Mouse (Mus musculus): ENCODE results near the gene Anapc1.

Anapc1 gene

GRCm38 (mm10) chr2:128686921-128687557 lies at the start of gene Anapc1:
TSS of gene Anapc1 (minus strand) at chr2:128687391.
- DNase-seq (ENCODE audit: extremely low read depth, low read depth) = peak; percentile 86

- no peak for DNase-seq (ENCODE audit: extremely low read depth, low read depth)
These were observed 47.9 kb upstream of the Anapc1 start for GRCm38 (mm10) chr2:128735089-128735488.

- no peak for DNase-seq (ENCODE audit: extremely low read depth, low read depth)
These were observed 44.8 kb upstream of the Anapc1 start for GRCm38 (mm10) chr2:128731951-128732350.

DNA sequence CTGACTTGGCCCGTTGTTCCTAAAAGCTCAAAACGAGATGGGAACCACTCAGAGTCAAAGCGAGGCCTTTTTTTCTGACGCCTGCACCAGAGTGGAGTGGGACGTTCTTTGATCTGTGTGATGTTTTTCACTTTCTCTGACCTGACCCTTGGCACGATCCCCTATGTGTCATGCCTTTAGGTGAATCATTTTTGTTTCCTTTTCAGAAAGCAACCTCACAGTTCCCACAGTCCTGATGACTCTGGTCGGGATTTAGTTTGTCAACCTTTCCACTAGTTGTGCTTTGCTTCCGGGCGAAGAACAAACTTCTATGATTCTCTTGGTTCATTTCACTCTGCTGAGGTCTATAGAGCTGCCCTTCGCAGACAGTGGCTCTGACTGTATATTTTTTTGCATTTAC lies 44.3 kb upstream of the Anapc1 start:
- no peak for DNase-seq (ENCODE audit: extremely low read depth, low read depth)

DNA sequence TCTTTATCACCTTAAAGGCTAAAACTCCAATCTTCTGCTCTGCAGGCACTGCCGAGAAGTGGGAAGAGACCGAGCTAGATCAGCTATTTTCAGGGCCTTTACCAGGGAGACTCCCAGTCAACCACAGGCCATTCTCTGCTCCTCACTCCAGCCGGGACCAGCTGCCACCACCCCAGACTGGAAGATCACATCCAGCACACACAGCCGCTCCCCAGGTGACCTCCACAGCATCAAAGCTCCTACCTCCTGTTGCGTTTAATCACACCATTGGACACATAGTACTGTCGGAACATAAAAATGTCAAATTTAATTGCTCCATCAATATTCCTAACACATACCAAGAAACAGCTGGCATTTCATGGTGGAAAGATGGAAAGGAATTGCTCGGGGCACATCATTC lies 42.0 kb upstream of the Anapc1 start:
- DNase-seq (ENCODE audit: extremely low read depth, low read depth) = no peak

DNA sequence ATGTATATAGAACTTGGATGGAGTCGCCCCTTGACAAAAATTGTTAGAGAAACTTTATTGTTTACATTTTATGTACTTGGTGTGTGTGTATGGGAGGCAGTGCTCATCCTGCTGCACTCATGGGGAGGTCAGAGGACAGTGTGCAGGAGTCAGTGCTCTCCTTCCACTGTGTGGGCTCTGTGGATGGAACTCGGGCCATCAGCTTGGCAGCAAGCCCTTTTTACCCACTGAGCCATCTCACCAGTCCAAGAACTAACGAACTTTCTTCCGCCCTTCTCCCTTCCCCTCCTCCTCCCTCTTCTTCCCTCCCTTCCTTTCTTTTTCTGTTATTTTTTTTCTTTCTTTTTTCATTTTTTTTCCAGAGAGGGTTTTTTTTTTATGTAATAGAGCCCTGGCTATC lies 40.9 kb upstream of the Anapc1 start:
- no peak for DNase-seq (ENCODE audit: extremely low read depth, low read depth)

DNA sequence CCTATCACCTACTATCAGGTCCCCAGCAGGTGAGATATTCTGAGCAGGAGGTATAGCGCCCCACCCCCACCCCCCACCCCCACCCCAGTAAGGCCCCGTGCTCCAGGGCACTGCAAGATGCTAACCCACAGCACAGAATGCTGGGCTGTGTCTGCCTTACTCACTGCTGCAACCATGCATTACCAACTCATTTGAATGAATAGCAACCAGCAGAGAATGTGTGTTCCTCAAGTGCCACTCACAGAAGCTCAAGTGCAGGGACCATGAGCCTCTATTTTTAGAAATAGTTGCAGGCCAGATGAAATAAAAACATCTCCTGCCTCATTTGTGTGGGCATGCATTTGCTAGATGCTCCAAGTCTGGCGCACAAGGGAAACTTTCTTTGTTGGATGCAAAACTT lies 40.4 kb upstream of the Anapc1 start:
- DNase-seq (ENCODE audit: extremely low read depth, low read depth) = no peak

DNA sequence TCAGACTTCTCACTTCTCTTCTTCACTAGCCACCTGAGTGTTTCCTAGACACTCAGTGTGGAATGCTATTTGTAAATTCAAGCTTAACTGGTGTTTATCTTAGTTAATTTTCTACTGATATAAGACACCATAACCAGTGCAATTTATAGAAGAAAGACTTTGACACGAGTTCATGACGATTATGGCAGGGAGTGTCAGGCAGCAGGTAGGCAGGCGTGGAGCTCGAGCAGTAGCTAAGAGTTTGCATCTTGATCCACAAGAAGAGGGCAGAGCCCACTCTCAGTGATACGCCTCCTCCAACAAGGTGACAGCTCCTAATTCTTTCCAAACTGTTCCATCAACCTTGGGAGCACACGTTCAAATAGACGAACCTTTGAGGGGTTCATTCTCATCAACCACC lies 39.4 kb upstream of the Anapc1 start:
- DNase-seq (ENCODE audit: extremely low read depth, low read depth) = no peak

- no peak for DNase-seq (ENCODE audit: extremely low read depth, low read depth)
These were observed 38.9 kb upstream of the Anapc1 start for GRCm38 (mm10) chr2:128726067-128726466.

DNA sequence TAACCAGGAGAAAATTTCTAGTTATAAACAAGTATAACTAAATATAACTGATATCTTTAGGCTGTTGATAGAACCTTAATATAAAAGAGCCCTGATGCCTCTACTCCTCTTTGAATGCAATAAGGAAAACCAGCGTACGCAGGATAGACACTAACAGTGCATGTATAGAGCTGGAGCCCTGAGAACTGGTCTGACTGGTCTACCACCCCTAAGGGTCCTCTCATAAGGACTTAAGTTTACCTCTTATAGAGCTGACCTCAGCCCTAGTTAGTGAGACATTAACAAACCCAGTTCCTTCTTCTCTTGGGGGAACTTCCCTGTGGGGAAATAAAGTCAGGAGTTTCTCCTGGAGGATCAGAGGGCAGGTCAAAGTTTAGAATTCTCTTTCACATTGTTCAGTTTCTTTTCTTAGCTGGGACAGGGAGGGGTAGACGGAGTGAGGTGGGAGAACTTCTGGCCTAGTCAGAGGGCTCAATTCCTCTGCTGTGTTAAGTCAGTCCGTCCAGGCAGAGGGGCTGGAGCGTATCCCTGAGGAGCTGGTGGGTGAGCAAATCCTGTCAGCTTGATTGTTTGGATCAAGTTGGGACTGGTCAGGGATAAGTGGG lies 35.0 kb upstream of the Anapc1 start:
- DNase-seq (ENCODE audit: extremely low read depth, low read depth) = no peak

DNA sequence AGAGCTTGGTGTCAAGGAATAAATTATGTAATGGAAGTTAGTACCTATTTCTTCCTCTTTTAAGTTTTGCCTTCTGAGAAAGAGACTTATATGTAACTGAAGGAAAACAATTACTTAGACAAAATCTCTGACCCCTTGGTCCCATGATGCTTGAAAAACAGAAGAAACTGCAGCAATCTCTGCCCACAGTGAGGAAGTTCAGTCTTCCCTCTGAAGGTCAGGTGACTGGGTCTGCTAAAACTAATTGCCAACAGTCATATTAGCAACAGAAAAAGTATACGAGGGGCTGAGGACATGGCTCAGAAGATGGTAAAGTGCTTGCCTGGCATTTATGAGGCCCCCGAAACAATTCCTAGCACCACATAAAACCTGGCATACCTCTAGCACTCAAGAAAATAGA lies 32.2 kb upstream of the Anapc1 start:
- DNase-seq (ENCODE audit: extremely low read depth, low read depth) = no peak

DNA sequence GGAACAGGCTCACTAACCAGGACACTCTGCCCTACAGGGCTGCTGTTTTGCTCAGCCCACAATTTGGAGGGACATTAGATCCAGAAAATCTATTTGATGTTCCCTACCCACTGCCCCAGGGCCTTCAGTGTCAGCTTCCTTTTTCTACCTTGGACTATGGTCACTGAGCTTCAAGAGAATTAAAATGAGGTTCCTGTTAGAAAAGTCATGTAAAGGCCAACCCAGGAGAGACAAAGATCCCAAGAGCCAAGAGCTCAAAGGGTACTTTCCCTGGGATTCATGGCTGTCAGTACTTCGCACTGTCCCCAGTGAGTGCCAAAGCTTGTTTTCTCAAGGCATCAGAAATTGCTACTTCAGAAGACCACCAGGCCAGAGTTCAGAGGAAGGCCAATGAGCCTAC lies 28.8 kb upstream of the Anapc1 start:
- DNase-seq (ENCODE audit: extremely low read depth, low read depth) = no peak

DNA sequence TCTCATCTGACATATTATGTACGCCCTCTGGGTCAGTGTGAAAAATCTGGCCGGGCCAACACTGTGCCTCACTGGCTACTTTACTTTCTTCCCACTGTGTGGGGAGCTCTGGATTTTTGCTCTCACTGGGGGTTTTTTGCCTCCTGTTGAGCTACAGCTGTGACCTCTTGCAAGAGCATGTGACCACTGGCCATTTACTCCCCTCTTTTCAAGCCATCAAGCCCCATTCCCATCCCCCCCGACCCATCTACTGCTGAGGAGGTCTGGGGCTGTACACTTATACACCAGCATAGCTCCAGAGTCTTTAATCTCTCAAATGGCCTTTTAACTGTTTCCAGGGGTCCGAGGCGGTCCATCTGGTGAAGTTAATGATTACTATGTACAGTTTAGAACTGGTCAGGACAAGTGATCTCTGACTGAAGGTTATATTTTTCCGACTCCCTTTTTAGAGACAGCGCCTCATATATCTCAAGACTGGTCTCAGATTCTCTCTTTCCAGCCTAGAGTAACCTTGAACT lies 27.6 kb upstream of the Anapc1 start:
- DNase-seq (ENCODE audit: extremely low read depth, low read depth) = no peak

- DNase-seq (ENCODE audit: extremely low read depth, low read depth) = no peak
These were observed 26.4 kb upstream of the Anapc1 start for GRCm38 (mm10) chr2:128713548-128714003.

DNA sequence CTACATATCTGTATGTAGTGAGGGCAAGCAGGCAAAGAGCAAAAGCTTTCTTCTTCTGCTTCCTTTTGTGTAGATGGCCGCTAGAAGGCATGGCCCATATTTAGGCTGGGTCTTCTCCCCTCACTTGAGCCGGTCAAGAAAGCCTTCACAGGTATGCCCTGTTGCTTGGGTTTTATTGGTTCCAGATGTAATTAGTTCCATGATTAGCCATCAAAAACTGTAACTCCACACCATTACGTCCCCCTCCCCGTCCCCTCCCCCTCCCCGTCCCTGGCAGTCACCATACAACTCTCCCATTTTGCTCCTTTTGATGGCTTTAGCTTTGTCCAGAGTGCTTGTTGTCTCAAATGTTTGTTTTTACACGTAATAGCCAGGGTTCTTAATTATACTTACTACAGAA lies 25.7 kb upstream of the Anapc1 start:
- no peak for DNase-seq (ENCODE audit: extremely low read depth, low read depth)

- DNase-seq (ENCODE audit: extremely low read depth, low read depth) = no peak
These were observed 23.4 kb upstream of the Anapc1 start for GRCm38 (mm10) chr2:128710609-128711008.

DNA sequence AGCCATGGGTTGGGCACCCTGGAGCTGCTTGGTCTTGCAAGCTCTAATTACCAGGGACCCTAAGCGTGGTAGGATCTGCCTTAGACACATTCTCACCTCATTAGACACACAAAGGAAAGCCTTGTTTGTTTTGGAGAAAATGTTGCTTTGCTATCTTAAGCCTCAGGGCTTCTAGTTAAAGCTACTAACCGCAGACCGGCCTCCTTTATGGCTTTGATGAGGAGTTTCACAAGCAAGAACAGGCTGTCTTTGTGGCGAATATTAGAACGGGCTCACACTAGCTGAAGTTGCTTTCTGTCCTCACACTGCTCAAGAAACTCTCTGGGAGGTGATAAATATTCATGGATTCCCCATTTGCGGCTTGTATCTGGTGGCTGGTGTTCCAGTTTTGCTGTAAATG lies 22.1 kb upstream of the Anapc1 start:
- DNase-seq (ENCODE audit: extremely low read depth, low read depth) = no peak

GRCm38 (mm10) chr2:128704474-128704873 lies 17.3 kb upstream of the Anapc1 start:
- DNase-seq (ENCODE audit: extremely low read depth, low read depth) = no peak

- DNase-seq (ENCODE audit: extremely low read depth, low read depth) = no peak
These were observed 12.2 kb upstream of the Anapc1 start for GRCm38 (mm10) chr2:128699201-128699885.

DNA sequence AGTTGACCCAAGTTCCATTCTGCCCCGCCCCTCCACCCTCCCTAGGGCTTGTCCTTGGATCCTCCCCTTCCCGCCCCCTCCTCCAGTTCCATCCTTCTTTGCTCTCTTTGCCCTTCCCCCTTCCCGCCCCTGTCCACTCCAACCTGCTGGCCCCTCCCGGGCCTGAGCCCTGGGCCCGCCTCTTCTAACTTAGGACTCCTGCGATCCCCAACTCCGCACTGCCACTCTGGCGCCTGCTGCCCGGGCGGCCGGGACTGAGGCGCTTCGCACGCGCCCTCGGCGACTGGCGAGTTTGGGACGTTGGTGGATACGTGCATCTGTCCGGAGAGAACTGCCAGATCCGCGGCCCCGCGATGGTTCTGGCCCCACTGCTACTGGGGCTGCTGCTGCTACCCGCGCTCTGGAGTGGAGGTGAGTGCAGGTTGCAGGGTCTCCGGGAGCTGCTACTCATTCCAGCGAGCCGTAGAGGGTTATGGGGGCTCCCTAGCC lies 11.5 kb upstream of the Anapc1 start, which contains the start of gene Mertk:
Gene Mertk, plus strand, starts transcription at position 264 of the 489 bp plus-strand sequence.
- DNase-seq (ENCODE audit: extremely low read depth, low read depth) = no peak

- no peak for DNase-seq (ENCODE audit: extremely low read depth, low read depth)
These were observed 11.0 kb upstream of the Anapc1 start for GRCm38 (mm10) chr2:128698140-128698692.

- DNase-seq (ENCODE audit: extremely low read depth, low read depth) = no peak
These were observed 10.4 kb upstream of the Anapc1 start for GRCm38 (mm10) chr2:128697566-128697965.

Measured in MEL-GATA-1-ER (cell line).